Mouse (Mus musculus): ENCODE measurements around the gene Snx4. TPM values are rescaled to one million over a fixed set of nuclear protein-coding genes. Genes with fewer than 3 reads are reported as not detected.

Snx4 gene
- polyA plus RNA-seq, 1 experiment from 2014 or later, result 81.4 TPM

DNA sequence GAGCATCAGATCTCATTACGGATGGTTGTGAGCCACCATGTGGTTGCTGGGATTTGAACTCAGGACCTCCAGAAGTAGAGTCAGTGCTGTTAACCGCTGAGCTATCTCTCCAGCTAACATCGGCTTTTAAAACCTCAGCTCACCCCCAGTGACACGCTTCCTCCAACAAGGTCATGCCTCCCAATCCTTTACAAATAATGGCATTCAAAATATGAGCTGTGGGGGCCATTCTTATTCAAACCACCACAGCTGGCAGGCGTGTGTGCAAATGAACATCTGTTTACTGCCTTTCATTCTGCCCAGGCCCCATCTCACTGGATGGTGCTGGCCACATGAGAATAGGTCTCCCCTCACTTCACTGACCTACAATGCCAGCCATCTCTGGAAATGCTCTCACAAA is 4.7 kb upstream of the Snx4 start:
- Histone ChIP-seq H3K27ac (no peak overlapping the region), H3K9me3 (no peaks in the 10 kb centered on the region), H3K4me1 (no peaks in the 10 kb centered on the region), H3K4me2 (replicated peaks) (no peak overlapping the region), H3K36me3 (peaks cover 34% of the 10 kb centered on the region), H3K9ac (no peak overlapping the region), H3K4me3 (no peak overlapping the region), H3K27me3 (replicated peaks) (no peaks in the 10 kb centered on the region)
- ATAC-seq (ENCODE audit: low FRiP score, low read depth), result no peak
- 87% methylated on average over 5 of the region's 5 CpGs for WGBS

DNA sequence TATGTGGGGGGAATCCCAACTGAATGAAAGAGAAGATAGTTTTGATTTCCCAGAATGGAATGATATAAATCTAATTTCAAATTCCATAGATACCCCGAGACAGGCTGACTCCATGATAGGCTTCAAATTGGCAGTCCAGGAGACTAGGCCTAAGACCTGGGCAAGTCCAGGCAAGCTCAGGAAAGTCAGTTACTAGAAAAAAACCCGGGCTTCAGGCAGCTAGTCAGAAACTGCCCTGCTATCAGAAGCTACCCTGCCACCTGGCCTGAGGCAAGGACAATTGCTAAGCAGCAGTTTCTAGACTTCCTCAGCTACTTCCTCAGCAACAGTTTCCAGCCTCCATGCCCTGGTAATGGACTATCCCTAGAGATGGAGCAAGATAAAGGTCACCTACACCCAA is 4.2 kb upstream of the Snx4 start:
- no peak overlapping the region for H3K4me3 ChIP-seq
- no peaks in the 10 kb centered on the region for H3K27me3 ChIP-seq (replicated peaks)
- H3K9me3 ChIP-seq, result no peaks in the 10 kb centered on the region
- 87% methylated on average over 2 of the region's 2 CpGs for WGBS
- peaks cover 29% of the 10 kb centered on the region for H3K36me3 ChIP-seq
- H3K27ac ChIP-seq, result no peak overlapping the region
- H3K4me1 ChIP-seq, result peaks cover 2% of the 10 kb centered on the region; the same call in 1 of the 2 replicates
- no peak overlapping the region for H3K4me2 ChIP-seq (replicated peaks)
- no peak overlapping the region for H3K9ac ChIP-seq
- ATAC-seq (ENCODE audit: low FRiP score, low read depth), result no peak

DNA sequence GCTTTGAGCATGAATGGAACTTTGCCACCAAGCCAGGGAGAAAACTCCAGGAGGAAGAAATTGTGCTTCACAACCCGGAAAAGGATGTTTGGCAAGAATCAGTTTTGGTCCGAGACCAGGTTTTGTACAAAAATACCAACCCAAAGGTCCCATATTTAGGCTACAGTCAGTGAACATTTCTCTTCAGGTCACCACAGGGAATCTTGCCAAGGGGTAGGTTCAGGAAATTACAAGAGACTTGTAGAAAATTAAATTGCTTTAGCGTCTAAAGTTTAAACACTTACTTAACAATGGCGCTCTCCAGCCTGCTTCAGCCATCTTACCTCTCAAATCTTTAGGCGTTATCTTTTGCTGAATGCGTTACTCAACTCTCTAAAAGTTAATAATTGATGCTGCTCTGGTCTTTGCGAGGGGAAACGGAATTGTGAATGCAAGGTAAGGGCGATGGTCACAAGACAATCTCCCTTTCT is 556 bp upstream of the Snx4 start:
- ATAC-seq (ENCODE audit: low FRiP score, low read depth), result no peak
- Histone ChIP-seq H3K4me1 (peaks cover 14% of the 10 kb centered on the region), H3K4me3 (peak overlapping the region; percentile 95), H3K9ac (peak overlapping the region; percentile 93), H3K4me2 (replicated peaks) (peak overlapping the region; percentile 72), H3K36me3 (0 out of 2 replicates have a peak, but pooled peaks cover 4% of the 10 kb centered on the region), H3K27ac (no peak overlapping the region), H3K9me3 (no peaks in the 10 kb centered on the region), H3K27me3 (replicated peaks) (no peaks in the 10 kb centered on the region)
- 25% methylated on average over 9 of the region's 9 CpGs for WGBS

DNA sequence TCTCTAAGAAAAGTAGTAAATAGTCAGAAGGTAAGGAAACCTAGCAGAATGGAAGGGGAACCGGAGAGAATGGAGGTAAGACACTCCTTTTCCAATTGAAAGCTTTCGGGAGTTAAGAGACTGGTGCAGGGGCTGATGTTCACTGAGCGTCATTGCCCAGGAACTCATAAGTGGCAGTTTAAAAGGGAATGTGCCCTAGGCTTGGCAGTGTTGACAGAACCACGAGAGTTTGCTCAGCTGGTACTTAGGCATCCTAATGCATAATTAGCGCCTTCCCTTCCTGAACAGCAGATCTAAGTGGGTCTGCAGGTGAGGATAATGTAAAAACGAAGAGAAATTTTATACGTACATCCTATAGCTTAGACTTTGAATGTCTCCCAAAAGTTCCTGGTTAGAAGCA is 4.4 kb downstream of the Snx4 start:
- Histone ChIP-seq H3K9me3 (no peaks in the 10 kb centered on the region), H3K36me3 (no peaks in the 10 kb centered on the region), H3K4me1 (peaks cover 14% of the 10 kb centered on the region), H3K27ac (no peak overlapping the region), H3K27me3 (replicated peaks) (no peaks in the 10 kb centered on the region), H3K4me3 (no peak overlapping the region), H3K9ac (no peak overlapping the region), H3K4me2 (replicated peaks) (no peak overlapping the region)
- 88% methylated on average over 7 of the region's 7 CpGs for WGBS
- no peak for ATAC-seq (ENCODE audit: low FRiP score, low read depth)

DNA sequence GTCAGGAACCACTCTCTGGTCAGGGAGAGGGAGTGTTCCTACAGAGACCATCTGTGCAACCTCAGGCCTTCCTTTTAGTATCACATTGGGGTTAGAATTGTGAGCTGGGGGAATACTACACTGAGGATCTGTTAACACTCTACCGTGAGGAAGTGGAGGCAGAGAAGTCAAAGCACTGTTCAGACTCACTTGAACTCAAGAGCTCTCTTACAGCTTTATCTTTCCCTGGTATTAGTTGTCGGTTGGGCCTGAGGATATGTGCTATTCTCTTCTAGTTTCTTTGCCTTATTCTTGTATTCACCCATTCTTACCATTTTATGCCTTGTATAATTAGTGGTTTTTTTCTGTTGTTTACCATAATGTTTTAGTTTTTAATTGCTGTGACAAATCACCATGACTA is 7.3 kb downstream of the Snx4 start:
- Histone ChIP-seq H3K4me3 (no peak overlapping the region), H3K36me3 (no peaks in the 10 kb centered on the region), H3K9me3 (no peaks in the 10 kb centered on the region), H3K4me2 (replicated peaks) (no peak overlapping the region), H3K27ac (no peak overlapping the region), H3K9ac (no peak overlapping the region), H3K27me3 (replicated peaks) (no peaks in the 10 kb centered on the region), H3K4me1 (0 out of 2 replicates have a peak, but pooled peaks cover under 1% of the 10 kb centered on the region)
- WGBS, result 88% methylated on average over 2 of the region's 2 CpGs
- no peak for ATAC-seq (ENCODE audit: low FRiP score, low read depth)

DNA sequence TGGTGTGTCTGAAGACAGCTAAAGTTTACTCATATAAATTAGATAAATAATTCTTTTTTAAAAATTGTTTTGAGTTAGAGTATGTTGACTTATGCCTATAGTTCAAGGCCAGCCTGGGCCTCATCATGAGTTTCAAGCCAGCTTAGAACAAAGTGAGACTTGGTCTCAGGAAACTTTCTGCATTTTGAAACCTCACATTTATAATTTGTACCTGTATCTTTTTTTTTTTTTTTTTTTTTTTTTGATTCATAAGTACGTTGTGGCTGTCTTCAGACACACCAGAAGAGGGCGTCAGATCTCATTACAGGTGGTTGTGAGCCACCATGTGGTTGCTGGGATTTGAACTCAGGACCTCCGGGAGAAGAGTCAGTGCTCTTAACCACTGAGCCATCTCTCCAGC is 8.6 kb downstream of the Snx4 start:
- Histone ChIP-seq H3K4me3 (no peak overlapping the region), H3K9me3 (no peaks in the 10 kb centered on the region), H3K27me3 (replicated peaks) (no peaks in the 10 kb centered on the region), H3K4me1 (no peaks in the 10 kb centered on the region), H3K36me3 (peaks cover 6% of the 10 kb centered on the region), H3K9ac (no peak overlapping the region), H3K27ac (no peak overlapping the region), H3K4me2 (replicated peaks) (no peak overlapping the region)
- no peak for ATAC-seq (ENCODE audit: low FRiP score, low read depth)
- 90% methylated on average over 3 of the region's 3 CpGs for WGBS

DNA sequence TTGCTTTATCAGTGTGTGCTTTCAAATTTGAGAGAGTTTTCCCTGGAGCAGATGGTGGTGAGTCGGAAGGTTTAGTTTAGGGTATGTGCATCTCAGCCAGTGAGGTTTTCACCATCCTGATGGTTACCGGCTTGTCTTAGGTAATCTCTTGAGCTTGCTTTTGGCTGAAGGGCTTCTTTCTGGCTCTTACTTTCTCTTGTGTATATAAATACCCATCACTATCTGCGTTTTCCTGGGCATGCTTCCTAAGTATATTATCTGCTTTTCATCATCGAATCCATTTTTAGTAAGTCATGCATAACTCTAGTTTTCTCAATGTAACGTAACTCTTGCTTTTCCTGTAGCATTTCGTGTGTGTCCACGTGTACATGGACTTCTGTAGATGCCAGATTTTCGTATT is 9.6 kb downstream of the Snx4 start:
- ATAC-seq (ENCODE audit: low FRiP score, low read depth), result no peak
- no peaks in the 10 kb centered on the region for H3K9me3 ChIP-seq
- H3K4me3 ChIP-seq, result no peak overlapping the region
- H3K9ac ChIP-seq, result no peak overlapping the region
- 93% methylated on average over 8 of the region's 8 CpGs for WGBS
- H3K4me2 ChIP-seq (replicated peaks), result no peak overlapping the region
- no peaks in the 10 kb centered on the region for H3K27me3 ChIP-seq (replicated peaks)
- no peaks in the 10 kb centered on the region for H3K4me1 ChIP-seq
- H3K27ac ChIP-seq, result no peak overlapping the region
- H3K36me3 ChIP-seq, result peaks cover 16% of the 10 kb centered on the region

DNA sequence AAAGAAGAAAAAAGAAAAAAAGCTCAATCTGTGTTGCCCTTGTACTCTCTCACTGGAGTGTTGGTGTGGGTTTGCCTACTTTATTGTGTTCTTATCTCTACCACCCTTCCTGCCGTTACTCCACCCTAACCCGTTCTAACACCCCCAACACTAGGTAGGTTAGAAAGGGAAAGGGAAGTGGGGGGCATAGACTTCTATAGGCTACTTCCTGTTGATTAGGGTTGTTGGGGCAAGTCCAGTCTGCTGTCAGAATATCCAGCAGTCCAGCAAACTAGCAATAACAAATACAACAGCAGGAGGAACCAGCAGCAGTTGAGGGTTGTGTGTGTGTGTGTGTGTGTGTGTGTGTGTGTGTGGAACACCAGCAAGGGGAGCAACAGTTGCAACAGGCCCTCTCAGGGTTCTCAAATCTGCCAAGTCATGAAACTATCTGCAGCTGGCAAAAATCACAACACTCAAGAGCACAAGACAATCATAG is 10.4 kb downstream of the Snx4 start:
- H3K4me2 ChIP-seq (replicated peaks), result no peak overlapping the region
- H3K36me3 ChIP-seq, result peaks cover 22% of the 10 kb centered on the region
- H3K27me3 ChIP-seq (replicated peaks), result no peaks in the 10 kb centered on the region
- H3K4me1 ChIP-seq, result no peaks in the 10 kb centered on the region
- no peak overlapping the region for H3K27ac ChIP-seq
- WGBS, result 80% methylated on average over 2 of the region's 2 CpGs
- H3K9ac ChIP-seq, result no peak overlapping the region
- no peak overlapping the region for H3K4me3 ChIP-seq
- no peaks in the 10 kb centered on the region for H3K9me3 ChIP-seq
- ATAC-seq (ENCODE audit: low FRiP score, low read depth), result no peak

DNA sequence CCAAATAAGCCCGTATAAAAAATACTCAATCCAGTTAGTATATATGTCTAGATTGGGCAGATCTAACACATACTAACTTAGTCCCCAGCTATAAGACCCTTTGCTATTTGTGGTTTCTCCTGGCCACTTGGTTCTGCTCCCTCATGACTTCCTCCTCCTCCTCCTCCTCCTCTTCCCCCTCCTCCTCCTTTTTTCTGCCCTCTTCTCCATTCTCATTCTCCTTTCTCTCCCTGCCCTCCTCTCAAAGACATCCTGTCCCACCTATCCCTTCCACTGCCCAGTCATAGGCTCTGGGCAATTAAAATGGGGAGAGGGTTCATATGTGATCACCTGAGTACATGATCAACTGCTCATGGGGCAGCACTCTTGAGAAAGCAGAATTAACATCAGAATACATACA is 10.9 kb downstream of the Snx4 start:
- Histone ChIP-seq H3K27ac (no peak overlapping the region), H3K4me3 (no peak overlapping the region), H3K27me3 (replicated peaks) (no peaks in the 10 kb centered on the region), H3K9ac (no peak overlapping the region), H3K4me1 (no peaks in the 10 kb centered on the region), H3K36me3 (peaks cover 25% of the 10 kb centered on the region), H3K9me3 (no peaks in the 10 kb centered on the region), H3K4me2 (replicated peaks) (no peak overlapping the region)
- no peak for ATAC-seq (ENCODE audit: low FRiP score, low read depth)
- WGBS, result 93% methylated on average over 1 of the region's 1 CpGs

DNA sequence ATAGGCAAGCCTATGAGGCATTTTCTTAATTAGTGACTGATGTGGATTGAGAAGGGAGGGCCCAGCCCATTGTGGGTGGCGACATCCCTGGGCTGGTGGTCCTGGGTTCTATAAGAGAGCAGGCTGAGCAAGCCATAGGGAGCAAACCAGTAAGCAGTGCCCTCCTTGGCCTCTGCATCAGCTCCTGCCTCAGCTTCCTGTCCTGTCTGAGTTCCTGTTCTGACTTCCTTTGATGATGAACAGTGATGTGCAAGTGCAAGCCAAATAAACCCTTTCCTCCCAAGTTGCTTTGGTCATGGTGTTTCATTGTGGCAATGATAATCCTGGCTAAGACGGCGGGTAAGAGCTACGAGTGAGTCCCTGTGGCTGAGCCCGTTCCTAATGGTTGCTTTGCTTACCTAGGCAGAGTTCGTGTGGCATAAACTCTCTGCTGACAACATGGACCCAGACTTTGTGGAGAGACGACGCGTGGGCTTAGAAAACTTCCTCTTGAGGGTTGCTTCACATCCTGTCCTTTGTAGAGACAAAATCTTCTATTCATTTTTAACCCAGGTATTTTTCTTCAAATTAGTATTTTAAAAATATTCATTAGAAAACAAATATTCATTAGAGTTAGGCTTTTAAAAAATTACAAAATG is 16.5 kb downstream of the Snx4 start:
- Histone ChIP-seq H3K4me1 (no peaks in the 10 kb centered on the region), H3K4me2 (replicated peaks) (no peak overlapping the region), H3K9ac (no peak overlapping the region), H3K36me3 (peaks cover 60% of the 10 kb centered on the region), H3K4me3 (no peak overlapping the region), H3K9me3 (no peaks in the 10 kb centered on the region), H3K27me3 (replicated peaks) (no peaks in the 10 kb centered on the region), H3K27ac (no peak overlapping the region)
- WGBS, result 94% methylated on average over 9 of the region's 9 CpGs
- ATAC-seq (ENCODE audit: low FRiP score, low read depth), result no peak

DNA sequence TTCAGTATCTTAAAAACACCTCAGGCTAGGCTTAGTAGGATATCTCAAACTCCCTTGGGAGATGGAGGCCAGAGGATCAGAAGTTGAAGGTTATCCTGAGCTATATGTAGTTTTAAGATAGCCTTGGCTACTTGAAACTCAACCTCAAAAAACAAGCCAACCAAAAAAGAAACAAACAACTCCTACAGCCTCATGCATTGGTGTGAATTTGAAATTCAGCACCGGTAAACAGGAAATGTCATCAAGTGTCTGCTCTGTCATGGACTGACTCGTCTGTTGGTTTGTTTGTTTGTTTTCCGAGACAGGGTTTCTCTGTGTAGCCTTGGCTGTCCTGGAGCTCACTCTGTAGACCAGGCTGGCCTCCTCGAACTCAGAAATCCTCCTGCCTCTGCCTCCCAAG is 20.6 kb downstream of the Snx4 start:
- H3K4me2 ChIP-seq (replicated peaks), result no peak overlapping the region
- H3K9me3 ChIP-seq, result no peaks in the 10 kb centered on the region
- peaks cover 40% of the 10 kb centered on the region for H3K36me3 ChIP-seq
- H3K9ac ChIP-seq, result no peak overlapping the region
- H3K4me1 ChIP-seq, result no peaks in the 10 kb centered on the region
- no peaks in the 10 kb centered on the region for H3K27me3 ChIP-seq (replicated peaks)
- no peak overlapping the region for H3K27ac ChIP-seq
- H3K4me3 ChIP-seq, result no peak overlapping the region
- 93% methylated on average over 4 of the region's 4 CpGs for WGBS
- no peak for ATAC-seq (ENCODE audit: low FRiP score, low read depth)

DNA sequence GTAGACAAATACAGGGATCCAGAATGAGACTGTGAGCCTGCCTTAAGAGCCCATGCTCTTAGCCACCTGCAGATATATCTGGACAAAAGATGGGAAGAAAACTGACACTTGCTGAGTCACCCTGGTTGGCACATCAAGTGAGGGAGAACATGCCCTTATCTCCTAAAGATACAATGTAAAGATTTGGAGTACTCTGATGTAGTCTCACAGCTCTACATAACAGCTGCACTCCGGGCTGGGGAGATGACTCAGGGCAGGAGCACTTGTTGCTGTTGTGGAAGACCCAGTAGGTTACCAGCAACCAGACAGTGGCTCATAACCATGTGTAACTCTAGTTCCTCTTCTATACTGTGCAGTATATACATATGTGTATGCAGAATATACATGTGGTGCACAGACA is 31.8 kb downstream of the Snx4 start:
- Histone ChIP-seq H3K27ac (no peak overlapping the region), H3K27me3 (replicated peaks) (no peaks in the 10 kb centered on the region), H3K9me3 (no peaks in the 10 kb centered on the region), H3K4me1 (no peaks in the 10 kb centered on the region), H3K4me2 (replicated peaks) (no peak overlapping the region), H3K9ac (no peak overlapping the region), H3K4me3 (no peak overlapping the region), H3K36me3 (peaks cover 51% of the 10 kb centered on the region)
- 98% methylated on average over 1 of the region's 1 CpGs for WGBS
- no peak for ATAC-seq (ENCODE audit: low FRiP score, low read depth)

DNA sequence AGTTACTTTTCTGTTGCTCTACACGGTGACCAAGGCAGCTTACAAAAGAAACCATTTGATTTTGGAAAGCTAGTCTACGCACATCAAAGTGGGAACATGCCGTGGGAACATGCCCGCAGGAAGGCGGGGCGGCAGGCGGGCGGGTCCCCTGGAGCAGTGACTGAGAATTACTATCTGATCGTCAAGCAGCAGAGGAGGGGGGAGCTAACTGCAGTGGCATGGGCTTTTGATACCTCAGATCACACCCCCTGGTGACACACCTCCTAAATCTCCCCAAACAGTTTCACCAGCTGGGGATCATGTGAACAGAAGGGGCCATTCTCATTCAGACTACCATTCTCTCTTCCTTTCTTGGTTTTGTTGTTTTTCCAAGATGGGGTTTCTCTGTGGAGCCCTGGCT is 37.3 kb downstream of the Snx4 start:
- peaks cover 71% of the 10 kb centered on the region for H3K36me3 ChIP-seq
- ATAC-seq (ENCODE audit: low FRiP score, low read depth), result no peak
- no peak overlapping the region for H3K27ac ChIP-seq
- WGBS, result 79% methylated on average over 9 of the region's 9 CpGs
- no peak overlapping the region for H3K4me3 ChIP-seq
- no peaks in the 10 kb centered on the region for H3K4me1 ChIP-seq
- peaks cover 7% of the 10 kb centered on the region for H3K9me3 ChIP-seq
- H3K9ac ChIP-seq, result no peak overlapping the region
- no peaks in the 10 kb centered on the region for H3K27me3 ChIP-seq (replicated peaks)
- no peak overlapping the region for H3K4me2 ChIP-seq (replicated peaks)
